Mouse (Mus musculus): ENCODE data around the gene Tfap4.
A peak's percentile ranks its signal among the peaks of the same experiment; 100 is the strongest.
"Not testable (repeated sequence)": the region's sequence is repeated elsewhere in the genome, so short reads cannot be mapped to it uniquely, and the experiment has no call there.

The Tfap4 gene

GRCm38 (mm10) chr16:4551885-4552284 lies 7.8 kb downstream of the Tfap4 start:
- no peak for DNase-seq

DNA sequence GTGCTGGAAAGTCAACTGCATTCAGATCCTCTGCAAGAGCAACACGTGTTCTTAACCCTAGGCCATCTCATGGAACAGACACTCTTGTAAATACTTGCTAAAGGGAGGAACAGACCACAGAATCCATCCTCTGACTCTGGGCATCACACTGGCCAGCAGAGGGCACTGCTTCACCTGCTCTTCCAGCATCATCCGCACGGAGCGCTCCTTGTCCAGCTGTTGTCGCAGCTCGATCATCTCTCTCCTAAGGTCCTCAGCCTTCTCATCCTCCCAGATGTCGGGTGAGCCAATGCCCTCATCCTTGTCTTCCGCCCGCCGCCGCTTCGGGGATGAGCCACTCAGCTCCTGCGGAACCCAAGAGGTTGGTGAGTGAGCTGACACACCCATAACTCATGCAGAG lies 8.6 kb downstream of the Tfap4 start:
- peak; percentile 55 for DNase-seq

DNA sequence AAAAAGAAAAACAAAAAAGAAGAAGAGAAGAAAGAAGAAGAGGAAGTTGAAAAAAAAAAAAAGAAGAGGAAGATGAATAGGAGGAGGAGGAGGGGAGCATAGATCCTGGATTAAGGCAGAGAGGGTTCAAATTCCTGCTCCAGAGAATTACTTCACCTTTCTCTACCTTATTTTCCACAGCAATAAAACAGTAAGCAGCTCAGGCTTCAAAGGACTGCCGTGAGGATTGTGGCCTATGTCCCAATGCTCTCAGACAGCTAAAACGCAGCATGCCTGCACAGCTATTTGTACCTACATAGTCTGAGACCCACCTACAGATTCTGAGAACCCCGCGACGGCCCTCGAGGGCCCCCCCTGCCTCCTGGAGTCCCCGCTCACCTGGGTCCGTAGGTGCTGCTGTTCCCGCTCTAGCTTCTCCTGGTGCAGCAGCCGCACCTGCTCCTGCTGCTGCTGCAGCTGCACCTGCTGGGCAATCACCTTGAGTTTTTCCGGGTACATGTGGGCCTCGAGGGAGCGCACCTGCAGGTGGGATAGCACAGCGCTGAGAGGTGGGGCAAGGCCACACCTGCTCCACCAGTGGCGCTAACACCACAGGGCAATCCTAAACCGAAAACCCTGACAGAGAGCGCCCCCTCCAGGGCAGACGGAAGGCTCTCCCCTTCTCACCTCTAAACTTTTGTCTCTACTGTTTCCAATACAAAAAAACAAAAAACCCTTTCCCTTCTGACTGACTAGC lies 10.5 kb downstream of the Tfap4 start:
- DNase-seq: no peak

DNA sequence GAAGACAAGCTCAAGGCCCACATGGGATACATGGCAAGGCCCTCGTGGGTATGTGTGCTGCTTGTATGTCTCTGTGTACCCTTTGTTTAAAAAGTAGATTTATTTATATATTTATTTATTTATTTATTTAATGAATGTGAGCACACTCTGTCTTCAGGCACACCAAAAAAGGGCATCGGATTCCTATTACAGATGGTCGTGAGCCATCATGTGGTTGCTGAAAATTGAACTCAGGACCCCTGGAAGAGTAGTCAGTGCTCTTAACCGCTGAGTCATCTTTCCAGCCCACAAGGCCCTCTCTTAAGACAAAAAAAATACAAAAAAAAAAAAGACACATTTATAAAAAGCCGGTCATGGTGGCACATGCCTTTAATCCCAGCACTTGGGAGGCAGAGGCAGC lies 12.0 kb downstream of the Tfap4 start:
- DNase-seq: no peak

GRCm38 (mm10) chr16:4546838-4547237 lies 12.8 kb downstream of the Tfap4 start:
- no peak for DNase-seq

- DNase-seq: no peak
Observed at GRCm38 (mm10) chr16:4544845-4545244, 14.8 kb downstream of the Tfap4 start.

DNA sequence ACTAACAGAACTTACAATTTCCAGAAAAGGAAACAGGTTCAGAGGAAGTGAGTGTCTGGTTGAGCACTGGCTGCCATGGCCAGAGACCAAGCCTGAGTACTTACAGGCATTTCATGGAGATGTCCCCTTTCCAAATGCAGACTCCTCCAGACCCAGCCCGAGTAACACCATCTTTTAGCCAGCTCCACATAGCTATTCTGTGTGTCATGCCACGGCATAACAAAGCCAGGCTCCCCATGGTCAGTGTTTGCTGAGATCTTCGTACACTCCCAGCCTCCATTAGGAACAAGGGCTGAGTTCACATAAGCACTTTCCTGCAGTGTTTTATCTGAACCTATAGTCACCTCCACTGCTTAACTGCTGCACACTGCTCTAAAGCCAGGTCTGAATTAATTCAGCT lies 16.4 kb downstream of the Tfap4 start:
- DNase-seq: no peak

DNA sequence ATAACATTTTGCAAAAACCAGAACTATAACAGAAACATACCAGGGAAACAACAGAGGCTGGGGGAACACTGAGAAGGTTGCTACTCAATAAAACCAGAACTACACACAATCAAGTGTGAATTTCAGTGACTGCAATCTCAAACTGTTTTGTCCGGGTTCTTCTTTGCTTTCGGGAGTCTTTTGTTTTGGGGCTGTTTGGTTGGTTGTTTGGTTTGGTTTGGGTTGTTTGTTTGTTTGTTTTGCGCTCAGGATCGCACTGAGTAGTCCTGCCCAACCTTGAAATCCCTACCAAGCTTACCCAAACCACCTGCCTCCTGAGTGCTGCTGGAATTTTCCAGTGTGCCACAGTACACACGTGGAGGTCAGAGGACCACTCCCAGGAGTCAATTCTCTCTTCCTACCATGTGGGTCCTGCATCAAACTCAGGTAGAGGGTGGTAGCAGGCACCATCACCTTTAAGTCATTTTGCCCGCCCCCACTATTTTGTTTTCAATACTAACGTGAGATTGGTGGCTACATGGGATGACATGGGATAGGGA lies 17.3 kb downstream of the Tfap4 start:
- peak; percentile 31 for DNase-seq

- peak; percentile 98 for DNase-seq
Observed at GRCm38 (mm10) chr16:4541501-4542198, 18.0 kb downstream of the Tfap4 start, which contains the start of gene Srl. Gene Srl, minus strand, starts transcription at chr16:4541816.

GRCm38 (mm10) chr16:4541033-4541432 lies 18.6 kb downstream of the Tfap4 start:
- no peak for DNase-seq

DNA sequence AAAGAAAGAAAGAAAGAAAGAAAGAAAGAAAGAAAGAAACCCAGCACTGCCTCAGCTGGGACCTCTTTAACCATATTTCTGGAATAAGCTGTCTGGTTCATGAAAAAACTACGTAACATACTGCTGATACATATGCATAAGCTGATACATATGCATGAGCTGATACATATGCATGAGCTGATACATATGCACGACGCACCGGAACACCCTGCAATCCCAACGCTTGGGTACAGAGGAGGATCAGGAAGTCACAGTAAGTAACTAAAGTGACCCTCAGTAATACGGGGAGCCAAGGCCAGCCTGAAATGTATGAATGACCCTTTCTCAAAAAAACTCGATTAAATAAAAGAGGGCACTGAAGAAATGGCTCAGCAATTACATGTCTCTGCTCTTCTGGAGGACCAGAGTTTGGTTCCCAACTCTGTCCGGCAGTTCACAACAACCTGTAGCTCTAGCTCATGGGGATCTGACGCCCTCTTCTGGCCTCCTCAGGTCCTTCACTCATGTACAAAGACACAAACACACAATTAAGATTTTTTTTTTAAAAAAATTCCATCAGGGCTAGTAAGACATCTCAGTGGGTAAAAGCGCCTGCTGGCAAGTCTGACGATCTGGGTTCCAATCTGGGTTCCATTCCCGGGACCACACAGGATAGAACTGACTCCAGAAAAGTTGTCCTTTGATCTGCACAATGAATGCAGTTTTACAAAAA lies 19.4 kb downstream of the Tfap4 start:
- DNase-seq: no peak

DNA sequence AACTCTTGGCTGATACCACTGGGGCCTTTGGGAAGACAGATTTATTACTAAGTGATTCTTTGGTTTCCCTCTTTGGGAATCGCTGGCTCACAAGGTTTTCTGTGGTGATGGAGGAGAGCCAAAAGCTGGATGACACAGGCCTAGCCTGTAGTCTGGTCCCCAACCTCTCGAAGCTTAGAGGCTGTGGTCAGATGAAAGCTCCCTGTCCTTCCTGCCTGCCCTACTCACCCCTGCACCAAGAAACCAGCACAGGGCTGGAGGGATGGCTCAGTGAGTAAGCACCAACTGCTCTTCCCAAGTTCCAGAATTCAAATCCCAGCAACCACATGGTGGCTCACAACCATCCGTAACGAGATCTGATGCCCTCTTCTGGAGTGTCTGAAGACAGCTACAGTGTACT lies 20.1 kb downstream of the Tfap4 start:
- no peak for DNase-seq

DNA sequence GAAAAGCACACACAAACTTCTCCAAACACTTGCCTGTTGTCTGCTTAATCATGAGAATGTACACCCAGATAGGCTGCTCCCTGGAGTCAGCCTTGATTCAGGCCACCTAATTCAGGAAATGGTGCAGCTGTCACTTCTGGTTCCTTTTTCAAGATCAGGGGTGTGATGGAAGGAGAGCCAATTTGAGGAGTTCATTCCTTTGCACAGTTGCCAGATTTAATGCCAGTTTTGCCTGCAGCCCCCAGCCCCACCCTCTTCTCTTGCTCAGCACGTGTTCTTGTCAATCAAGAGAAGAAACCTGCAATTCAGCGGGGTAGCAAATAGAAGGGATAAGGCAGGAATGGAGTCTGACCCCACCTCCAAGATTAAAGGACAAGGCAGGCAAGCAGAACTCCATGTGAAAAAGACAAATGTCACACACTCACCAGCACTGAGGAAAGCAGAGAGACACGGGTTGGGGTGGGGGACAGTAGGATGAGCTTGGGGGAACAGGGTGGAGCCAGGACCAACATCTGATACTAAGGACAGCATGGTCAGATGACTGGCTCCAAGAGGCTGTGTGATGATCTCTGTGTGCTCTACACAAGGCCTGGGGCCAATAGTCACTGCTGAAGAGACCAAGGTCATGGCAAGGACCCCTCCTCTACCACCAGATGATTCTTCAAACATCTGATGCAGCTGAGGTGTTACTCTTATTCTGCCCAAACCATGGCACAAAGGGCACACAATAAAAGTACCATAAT lies 21.9 kb downstream of the Tfap4 start:
- DNase-seq: no peak

- DNase-seq: not testable (repeated sequence)
Observed at GRCm38 (mm10) chr16:4527373-4527772, 32.3 kb downstream of the Tfap4 start.

GRCm38 (mm10) chr16:4523313-4524004 lies 36.2 kb downstream of the Tfap4 start:
- DNase-seq: no peak

DNA sequence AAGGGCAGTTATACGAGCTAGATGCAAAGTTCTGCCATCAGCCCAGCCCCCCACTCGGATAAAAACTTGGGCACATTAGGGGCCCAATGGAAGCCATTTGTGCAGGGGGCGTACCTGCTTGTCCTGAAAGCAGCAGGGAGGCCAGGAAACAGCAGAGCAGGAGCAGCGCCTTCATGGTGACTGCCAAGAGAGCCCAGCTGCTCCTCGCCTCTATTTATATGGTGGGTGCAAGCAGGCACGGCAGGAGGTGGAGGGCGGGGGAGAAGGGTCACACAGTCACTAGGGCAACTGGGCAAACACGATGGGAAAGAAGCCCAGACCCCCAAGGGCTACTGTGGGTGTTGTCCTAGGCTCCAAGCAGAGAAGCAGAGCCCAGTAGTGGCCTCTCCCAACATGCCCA lies 36.8 kb downstream of the Tfap4 start:
- no peak for DNase-seq

- no peak for DNase-seq
Observed at GRCm38 (mm10) chr16:4521735-4522530, 37.7 kb downstream of the Tfap4 start.

- no peak for DNase-seq
Observed at GRCm38 (mm10) chr16:4521074-4521667, 38.5 kb downstream of the Tfap4 start.

- no peak for DNase-seq
Observed at GRCm38 (mm10) chr16:4520673-4521072, 39.0 kb downstream of the Tfap4 start.

- DNase-seq: no peak
Observed at GRCm38 (mm10) chr16:4519825-4520224, 39.8 kb downstream of the Tfap4 start.

DNA sequence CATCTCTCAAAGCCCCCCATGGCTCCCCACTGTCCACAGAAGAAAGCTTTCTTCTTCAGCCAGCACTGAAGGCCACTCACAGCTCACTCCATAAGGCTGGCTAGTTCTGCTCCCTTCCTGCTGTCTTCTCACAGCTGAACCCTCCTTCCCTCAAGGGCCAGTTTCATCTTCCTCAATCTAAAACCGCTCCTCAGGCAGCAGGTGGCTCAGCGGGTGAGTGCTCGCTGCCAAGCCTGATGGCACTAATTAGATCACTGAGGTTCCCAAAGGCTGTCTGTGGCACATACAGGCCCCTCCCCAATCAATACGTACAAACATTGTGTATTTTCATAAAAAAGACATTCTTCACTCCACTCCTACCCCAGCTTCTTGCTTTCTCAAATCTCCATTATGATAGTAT lies 40.5 kb downstream of the Tfap4 start:
- DNase-seq: peak; percentile 58
